Mouse (Mus musculus) lung, postnatal 36 days (tissue): ENCODE results near the gene Zfp985.
"Not testable (repeated sequence)": the region's sequence is repeated elsewhere in the genome, so short reads cannot be mapped to it uniquely, and the experiment has no call there.

Experiments
- DNase-seq: peaks from one replicate; pipeline ENCODE4 v3.0.0; 2022; ENCODE audit warnings: mixed read lengths

The Zfp985 gene

DNA sequence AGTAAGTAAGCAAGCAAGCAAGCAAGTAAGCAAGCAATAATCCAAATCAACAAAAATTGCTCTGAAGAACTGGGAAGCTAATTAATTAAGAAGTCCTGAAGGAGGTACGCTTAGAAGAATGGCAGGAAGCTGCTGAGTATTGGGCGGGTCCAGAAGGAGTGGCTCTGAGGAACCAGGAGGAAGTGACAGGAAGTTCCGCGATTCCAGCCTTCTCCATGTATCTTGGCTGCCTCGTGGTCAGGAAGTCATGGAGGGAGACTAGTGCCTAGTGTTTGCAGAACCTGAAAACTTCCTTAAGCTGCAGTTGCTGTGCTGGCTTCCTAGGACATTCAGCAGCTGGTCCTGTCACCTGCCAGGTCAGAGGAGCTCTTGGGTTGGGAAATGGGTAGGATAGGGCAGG lies at the start of gene Zfp985:
Zfp985 (plus strand) TSS at position 207 of the 400 bp plus-strand sequence.
- not testable (repeated sequence) for DNase-seq

DNA sequence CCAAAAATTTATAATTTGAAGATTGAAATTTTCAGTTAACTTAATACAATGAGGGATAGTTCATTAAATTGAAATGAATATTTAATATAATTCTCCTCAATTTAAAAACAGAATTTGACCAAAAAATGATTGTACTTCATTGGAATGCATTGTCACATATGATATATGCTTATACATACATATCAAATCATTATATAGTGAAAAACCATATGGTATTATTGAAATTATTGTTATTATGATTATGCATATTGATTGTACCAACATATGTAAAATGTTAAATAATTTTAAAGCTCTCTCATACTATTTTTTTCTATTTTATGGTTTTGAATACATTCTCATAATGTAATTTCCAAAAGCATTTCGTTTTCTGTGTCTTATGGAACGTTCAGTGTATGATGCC lies 43.9 kb upstream of the Zfp985 start:
- no peak for DNase-seq

DNA sequence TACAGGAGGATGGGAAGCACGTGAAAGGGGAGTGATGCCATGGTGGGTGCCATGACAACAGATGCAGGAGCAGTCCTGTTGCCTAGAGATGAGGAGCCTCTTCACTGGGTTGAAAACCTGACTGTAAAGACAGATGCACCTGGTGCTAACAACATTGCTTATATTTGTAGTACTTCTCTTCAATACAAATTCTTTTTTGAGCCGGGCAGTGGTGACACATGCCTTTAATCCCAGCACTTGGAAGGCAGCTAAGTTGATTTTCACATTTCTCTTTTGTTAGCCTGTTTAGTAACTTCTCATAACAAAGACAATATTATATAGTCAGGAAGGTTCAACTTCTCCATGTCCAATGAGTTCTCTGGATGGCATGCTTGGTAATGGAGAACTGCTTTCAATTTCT lies 34.1 kb upstream of the Zfp985 start:
- no peak for DNase-seq

DNA sequence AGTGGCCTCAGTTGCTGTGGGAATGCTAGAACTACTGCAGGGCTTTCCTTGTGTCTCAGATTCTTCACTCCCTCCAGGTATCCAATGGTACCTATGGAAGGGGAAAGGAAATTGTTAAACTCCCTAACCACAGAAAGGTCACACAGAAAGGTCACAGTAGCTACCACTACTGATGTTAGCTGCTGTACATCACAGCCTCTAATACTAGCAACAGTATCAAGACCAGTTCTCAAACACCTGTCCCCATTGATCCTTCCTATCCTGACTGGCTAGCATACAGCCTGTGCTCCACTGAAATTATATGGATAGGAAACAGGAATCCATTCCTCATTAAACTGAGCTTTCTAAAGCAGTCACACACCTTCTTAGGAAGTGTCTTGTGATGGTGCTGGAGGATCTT lies 33.0 kb upstream of the Zfp985 start:
- DNase-seq = no peak

DNA sequence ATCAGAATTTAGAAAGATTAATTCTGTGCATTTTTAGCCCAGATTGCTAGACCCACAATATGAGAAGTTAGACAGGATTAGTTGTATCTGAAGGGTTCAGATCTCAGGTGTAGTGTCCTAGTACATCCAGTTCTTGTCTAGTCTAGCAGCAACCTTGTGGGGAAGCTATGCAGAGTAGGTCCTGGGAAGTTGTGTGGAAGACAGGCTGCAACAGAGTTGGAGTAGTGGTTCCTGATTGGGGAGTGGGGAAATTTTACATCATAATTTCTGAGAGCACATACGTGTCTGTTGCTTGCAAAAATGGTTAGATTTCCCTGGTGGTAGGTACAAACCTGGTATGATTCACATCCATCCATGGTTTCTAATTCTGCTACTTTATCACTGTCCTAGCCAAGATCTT lies 28.0 kb upstream of the Zfp985 start:
- no peak for DNase-seq

DNA sequence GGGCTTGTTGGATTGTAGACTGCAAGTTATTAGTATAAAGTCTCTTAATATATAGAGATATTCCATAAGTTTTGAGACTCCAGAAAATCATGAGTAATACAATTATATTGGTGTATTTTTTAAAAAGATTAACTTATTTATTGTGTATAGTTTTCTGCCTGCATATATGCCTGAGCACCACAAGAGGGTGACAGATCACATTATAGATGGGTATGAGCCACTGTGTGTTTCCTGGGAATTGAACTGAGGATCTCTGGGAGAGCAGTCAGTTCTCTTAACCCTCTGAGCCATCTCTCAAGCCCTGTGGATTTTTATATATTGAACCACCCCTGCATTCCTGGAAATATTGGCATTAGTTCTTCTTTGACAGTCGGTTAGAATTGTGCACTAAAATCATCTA lies 22.7 kb upstream of the Zfp985 start:
- no peak for DNase-seq

GRCm38 (mm10) chr4:147535916-147536315 lies 17.2 kb upstream of the Zfp985 start:
- not testable (repeated sequence) for DNase-seq

GRCm38 (mm10) chr4:147537702-147538101 lies 15.4 kb upstream of the Zfp985 start:
- DNase-seq = no peak

DNA sequence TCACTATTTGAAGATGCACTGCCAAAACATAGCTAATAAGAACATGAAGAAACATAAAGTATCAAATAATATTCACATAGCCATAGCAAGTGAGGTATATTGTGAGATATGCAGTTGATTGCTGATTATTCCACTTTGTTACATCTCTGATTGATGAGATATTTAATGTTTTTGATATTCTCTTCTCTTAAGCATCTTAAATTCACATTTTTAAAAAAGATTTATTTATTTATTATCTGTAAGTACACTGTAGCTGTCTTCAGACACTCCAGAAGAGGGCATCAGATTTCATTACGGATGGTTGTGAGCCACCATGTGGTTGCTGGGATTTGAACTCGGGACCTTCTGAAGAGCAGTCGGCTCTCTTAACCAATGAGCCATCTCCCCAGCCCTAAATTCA lies 13.2 kb upstream of the Zfp985 start, which contains the start of gene Gm16503:
Gm16503 (plus strand) TSS at position 301 of the 400 bp plus-strand sequence.
- not testable (repeated sequence) for DNase-seq

GRCm38 (mm10) chr4:147541105-147541504 lies 12.0 kb upstream of the Zfp985 start:
- no peak for DNase-seq

DNA sequence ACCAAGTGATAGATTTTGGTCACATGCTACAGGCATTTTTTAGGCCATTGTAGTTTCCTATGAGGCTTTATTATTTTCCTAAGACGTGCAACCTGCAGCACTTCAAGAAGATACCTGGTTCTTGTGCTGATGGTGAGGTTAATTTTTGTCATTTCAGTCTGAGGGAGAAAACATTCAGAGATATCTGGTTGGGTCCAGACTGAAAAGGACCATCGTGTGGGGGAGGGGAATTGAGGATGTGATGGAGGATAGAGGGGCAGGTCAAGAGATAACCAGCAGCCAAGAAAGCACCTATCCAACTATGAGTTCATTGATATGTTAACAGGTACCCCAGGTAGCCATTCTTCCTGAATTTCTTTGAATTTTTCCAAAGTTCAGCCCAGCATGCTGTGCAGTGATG lies 1.3 kb downstream of the Zfp985 start:
- not testable (repeated sequence) for DNase-seq

GRCm38 (mm10) chr4:147556921-147557320 lies 3.8 kb downstream of the Zfp985 start:
- not testable (repeated sequence) for DNase-seq

GRCm38 (mm10) chr4:147558011-147558410 lies 4.9 kb downstream of the Zfp985 start:
- DNase-seq = not testable (repeated sequence)

GRCm38 (mm10) chr4:147559096-147559495 lies 6.0 kb downstream of the Zfp985 start:
- DNase-seq = peak; percentile 32

DNA sequence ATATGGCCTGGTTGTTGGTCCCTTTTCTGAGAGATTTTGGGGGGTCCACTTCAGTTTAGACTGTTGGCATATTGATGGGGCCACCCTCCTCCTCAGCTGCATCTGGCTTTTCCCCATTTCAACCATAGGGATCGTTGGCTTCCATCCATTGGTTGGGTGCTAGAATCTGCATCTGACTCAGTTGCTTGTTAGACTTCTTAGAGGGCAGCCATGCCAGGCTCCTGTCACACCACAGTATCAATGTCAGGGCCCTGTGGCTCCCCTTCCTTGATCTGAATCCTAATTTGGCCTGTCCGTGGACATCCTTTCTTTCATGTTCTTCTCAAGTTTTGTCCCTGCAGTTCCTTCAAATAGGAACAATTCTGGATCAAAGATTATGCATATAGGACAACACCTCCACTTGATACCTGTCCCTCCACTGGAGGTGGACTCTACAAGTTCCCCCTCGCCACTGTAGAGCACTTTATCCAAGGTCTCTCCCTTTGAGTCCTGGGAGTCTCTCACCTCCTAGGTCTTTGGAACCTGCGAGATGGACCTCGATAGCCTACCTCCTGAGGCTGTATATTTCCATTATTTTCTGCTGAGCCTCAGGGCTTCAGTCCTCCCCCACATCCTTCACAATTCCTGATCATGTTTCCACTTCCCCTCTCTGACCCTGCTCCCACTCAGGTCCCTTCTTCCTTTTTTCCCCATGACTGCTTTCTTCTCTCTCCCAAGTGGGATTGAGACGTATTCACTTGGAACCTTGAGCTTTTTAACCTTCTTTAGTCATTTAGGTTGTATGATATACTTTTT lies 12.5 kb downstream of the Zfp985 start:
- DNase-seq = no peak

DNA sequence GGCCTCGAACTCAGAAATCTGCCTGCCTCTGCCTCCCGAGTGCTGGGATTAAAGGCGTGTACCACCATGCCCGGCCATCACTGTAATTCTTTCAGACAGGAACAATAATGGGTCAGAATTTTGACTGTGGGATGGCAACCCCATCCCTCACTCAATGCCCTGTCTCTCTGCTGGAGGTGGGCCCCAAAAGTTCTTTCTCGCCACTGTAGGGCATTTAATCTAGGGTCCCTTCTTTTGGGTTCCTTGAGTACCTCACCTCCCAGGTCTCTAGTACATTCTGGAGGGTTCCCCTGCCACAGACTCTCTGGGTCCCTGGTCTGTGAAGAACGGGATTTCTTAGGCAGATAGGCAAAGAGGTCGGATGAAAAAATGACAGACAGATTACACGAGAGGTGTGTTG lies 18.1 kb downstream of the Zfp985 start:
- not testable (repeated sequence) for DNase-seq

- DNase-seq = not testable (repeated sequence)
These were observed 26.3 kb downstream of the Zfp985 start for GRCm38 (mm10) chr4:147579371-147579770.

DNA sequence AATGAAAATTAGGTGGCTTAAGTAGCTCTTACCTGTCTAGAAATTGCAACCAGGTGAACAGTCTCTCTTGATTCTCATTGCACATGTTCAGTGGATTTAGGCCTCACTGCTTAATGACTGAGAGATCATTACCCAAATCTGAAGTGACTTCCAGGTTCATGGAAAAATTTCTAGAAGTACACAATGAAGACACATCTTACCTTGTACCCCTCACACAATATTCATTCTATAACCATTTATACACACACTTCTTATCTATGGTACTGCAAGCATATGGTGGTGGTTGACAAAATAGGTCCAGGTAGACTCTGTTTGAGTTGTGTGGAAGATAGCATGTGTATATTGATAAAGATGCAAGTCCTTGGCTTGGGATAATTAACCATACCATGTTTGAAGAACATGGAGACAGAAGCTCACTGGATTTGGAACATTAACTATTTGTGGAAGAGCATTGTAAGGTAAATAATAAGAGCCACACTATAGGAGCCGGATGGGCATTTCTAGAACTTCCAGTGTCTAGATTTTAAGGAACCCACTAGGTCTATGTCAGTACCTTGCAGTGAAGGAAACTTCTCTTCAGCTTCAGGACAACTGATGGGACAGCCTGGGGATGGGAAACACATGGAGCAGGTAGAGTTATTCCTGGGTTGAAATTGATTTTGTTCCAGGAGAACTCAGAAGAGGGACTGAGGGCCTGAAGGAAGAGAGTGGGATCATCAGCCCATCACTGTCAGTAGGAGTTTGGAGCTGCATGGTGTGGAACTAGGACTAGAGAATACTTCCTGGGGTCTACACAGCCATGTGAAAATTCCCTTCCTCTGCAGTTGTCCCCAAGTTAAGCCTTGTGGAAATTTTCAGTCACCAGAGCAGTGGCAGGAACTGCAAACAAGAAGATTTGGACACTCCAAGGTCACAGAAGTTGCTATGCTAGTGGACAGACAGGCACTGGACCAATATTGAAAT lies 33.7 kb downstream of the Zfp985 start:
- no peak for DNase-seq

GRCm38 (mm10) chr4:147594630-147595029 lies 41.6 kb downstream of the Zfp985 start:
- not testable (repeated sequence) for DNase-seq

GRCm38 (mm10) chr4:147597685-147598084 lies 44.6 kb downstream of the Zfp985 start:
- no peak for DNase-seq

DNA sequence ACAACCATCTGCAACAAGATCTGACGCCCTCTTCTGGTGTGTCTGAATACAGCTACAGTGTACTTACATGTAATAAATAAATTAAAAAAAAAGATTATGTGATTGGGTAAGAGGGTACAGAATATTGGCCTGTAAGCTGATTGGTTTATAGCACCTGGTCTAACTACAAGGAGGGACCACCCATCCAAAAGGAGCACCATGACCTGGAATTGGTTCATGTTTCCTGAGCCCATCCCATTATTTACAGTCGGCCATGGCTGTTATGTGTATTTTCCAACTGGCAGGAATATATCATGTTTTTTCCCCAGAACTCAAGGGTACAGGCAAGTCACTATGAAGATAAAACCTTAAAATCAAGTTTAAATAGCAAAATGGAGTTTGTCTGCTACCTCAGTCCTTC lies 45.8 kb downstream of the Zfp985 start:
- no peak for DNase-seq

DNA sequence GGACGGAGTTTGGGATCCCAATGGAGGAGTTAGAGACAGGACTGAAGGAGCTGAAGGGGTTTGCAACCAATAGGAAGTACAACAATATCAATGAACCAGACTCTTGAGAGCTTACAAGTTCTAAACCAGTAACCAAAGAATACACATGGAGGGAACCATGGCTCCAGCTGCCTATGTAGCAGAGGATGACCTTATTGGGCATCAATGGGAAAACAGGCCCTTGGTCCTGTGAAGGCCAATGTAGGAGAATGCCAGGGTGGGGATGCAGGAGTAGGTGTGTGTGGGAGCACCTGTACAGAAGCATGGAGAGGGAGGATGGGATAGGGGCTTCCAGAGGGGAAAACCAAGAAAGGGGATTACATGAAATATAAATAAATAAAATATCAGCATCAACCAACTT lies 48.8 kb downstream of the Zfp985 start:
- DNase-seq = no peak

- no peak for DNase-seq
These were observed 50.7 kb downstream of the Zfp985 start for GRCm38 (mm10) chr4:147603806-147604205.

- no peak for DNase-seq
These were observed 52.4 kb downstream of the Zfp985 start for GRCm38 (mm10) chr4:147605521-147605920.
